Mouse (Mus musculus): ENCODE measurements around the gene Lclat1. TPM values are rescaled to one million over a fixed set of nuclear protein-coding genes. Genes with fewer than 3 reads are reported as not detected.

The Lclat1 gene
- total and polyA plus RNA-seq, 3 experiments: 30.2 to 104 (median 100) TPM

DNA sequence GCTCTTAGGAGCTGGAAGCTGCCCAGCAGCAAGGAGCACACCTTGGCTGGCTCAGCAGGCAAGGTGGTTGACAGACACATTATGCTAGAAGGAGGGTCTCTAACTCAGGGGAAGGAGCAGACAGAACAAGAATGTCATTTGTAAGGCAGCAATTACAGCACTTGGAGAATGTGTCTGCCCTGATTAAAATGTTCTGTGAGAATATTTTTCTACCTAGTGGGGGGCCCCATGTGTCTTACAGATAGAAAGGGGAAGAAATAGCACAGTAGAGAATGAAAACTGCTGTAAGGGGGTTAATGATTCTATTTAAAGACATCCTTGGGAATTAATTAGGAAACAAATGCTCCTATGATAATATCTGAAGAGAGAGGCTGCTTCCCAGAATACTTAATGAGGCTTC, 117.7 kb downstream of the Lclat1 start:
- H3K9ac ChIP-seq (ENCODE audit: low read depth, low read length): peak overlapping the region; percentile 31; the same call in 1 of the 2 replicates

GRCm38 (mm10) chr17:73225996-73226395, 118.2 kb downstream of the Lclat1 start:
- Histone ChIP-seq H3K4me1 (ENCODE audit: control insufficient read depth, insufficient read depth, low read length) (peaks cover 9% of the 10 kb centered on the region), H3K4me3 (no peak overlapping the region), H3K36me3 (ENCODE audit: control insufficient read depth, insufficient read depth, low read length) (peaks cover 15% of the 10 kb centered on the region), H3K27ac (peak overlapping the region; percentile 78), H3K9ac (ENCODE audit: low read depth, low read length) (no peak overlapping the region), H3K27me3 (ENCODE audit: control insufficient read depth, insufficient read depth, low read length) (no peaks in the 10 kb centered on the region), H3K79me2 (replicated peaks; ENCODE audit: control insufficient read depth, insufficient read depth, low read length) (no peaks in the 10 kb centered on the region)
- DNase-seq: peak in 1 of 2 experiments; percentile 71
- intact Hi-C loops (cut with DNase I): loop anchor here (5.0 kb wide), 3 partner anchors 119 to 249 kb away; partner anchors contain the start of gene Lclat1
- peak; percentile 47; the same call in 1 of the 2 replicates for TF ChIP-seq POLR2A (IDR thresholded peaks at IDR 0.05; ENCODE audit: insufficient read depth, low read depth, low read length)
- TF ChIP-seq CTCF (IDR thresholded peaks at IDR 0.05): no peak
- peak; percentile 94 for TF ChIP-seq EP300 (IDR thresholded peaks at IDR 0.05; ENCODE audit: insufficient read depth, low read depth, low read length)
- 24% methylated on average over 5 of the region's 5 CpGs for WGBS

More for the DNA sequence above, 117.7 kb downstream of the Lclat1 start:
- H3K27me3 ChIP-seq (ENCODE audit: control insufficient read depth, insufficient read depth, low read length): no peaks in the 10 kb centered on the region
- H3K79me2 ChIP-seq (replicated peaks; ENCODE audit: control insufficient read depth, insufficient read depth, low read length): no peaks in the 10 kb centered on the region
- TF ChIP-seq POLR2A (IDR thresholded peaks at IDR 0.05; ENCODE audit: insufficient read depth, low read depth, low read length) (no peak), CTCF (IDR thresholded peaks at IDR 0.05) (no peak), EP300 (IDR thresholded peaks at IDR 0.05; ENCODE audit: insufficient read depth, low read depth, low read length) (no peak)
- DNase-seq: no peak
- no peak overlapping the region for H3K4me3 ChIP-seq
- intact Hi-C loops (cut with DNase I): loop anchor here (5.0 kb wide), 3 partner anchors 118 to 248 kb away; partner anchors contain the start of gene Lclat1
- peak overlapping the region; percentile 78 for H3K27ac ChIP-seq
- peaks cover 9% of the 10 kb centered on the region for H3K4me1 ChIP-seq (ENCODE audit: control insufficient read depth, insufficient read depth, low read length)
- peaks cover 19% of the 10 kb centered on the region for H3K36me3 ChIP-seq (ENCODE audit: control insufficient read depth, insufficient read depth, low read length)

DNA sequence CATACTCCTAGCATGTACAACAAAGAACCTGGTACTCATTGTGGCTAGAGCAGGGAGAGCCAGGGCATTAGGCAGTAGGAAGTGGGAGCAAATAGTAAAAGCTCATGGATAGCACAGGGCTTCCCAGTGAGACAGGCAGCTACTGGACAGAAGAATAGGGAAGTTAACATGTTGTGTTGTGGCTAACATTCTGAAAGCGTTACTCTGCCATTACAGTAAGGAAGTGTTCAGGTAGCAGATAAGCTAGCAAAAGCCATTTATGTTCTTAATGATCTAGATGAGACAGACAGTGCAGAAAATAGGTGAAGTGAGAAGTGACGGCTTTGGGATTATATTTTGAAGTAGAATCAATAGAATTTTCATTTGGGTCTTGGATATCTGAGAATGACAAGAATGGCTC, 118.8 kb downstream of the Lclat1 start:
- H3K9ac ChIP-seq (ENCODE audit: low read depth, low read length): no peak overlapping the region
- TF ChIP-seq EP300 (IDR thresholded peaks at IDR 0.05; ENCODE audit: insufficient read depth, low read depth, low read length) (no peak), POLR2A (IDR thresholded peaks at IDR 0.05; ENCODE audit: insufficient read depth, low read depth, low read length) (no peak), CTCF (IDR thresholded peaks at IDR 0.05) (no peak)
- 53% methylated on average over 2 of the region's 2 CpGs for WGBS

GRCm38 (mm10) chr17:73227361-73227760, 119.6 kb downstream of the Lclat1 start:
- Histone ChIP-seq H3K36me3 (ENCODE audit: control insufficient read depth, insufficient read depth, low read length) (peaks cover 12% of the 10 kb centered on the region), H3K9ac (ENCODE audit: low read depth, low read length) (no peak overlapping the region), H3K27ac (no peak overlapping the region), H3K4me3 (no peak overlapping the region), H3K4me1 (ENCODE audit: control insufficient read depth, insufficient read depth, low read length) (peaks cover 6% of the 10 kb centered on the region), H3K79me2 (replicated peaks; ENCODE audit: control insufficient read depth, insufficient read depth, low read length) (no peaks in the 10 kb centered on the region), H3K27me3 (ENCODE audit: control insufficient read depth, insufficient read depth, low read length) (no peaks in the 10 kb centered on the region)
- intact Hi-C loops (cut with DNase I): loop anchor here (5.0 kb wide), 3 partner anchors 120 to 250 kb away; partner anchors contain the start of gene Lclat1
- 78% methylated on average over 3 of the region's 3 CpGs for WGBS
- DNase-seq: no peak
- TF ChIP-seq CTCF (IDR thresholded peaks at IDR 0.05) (no peak), EP300 (IDR thresholded peaks at IDR 0.05; ENCODE audit: insufficient read depth, low read depth, low read length) (no peak), POLR2A (IDR thresholded peaks at IDR 0.05; ENCODE audit: insufficient read depth, low read depth, low read length) (no peak)

More for the DNA sequence above, 118.8 kb downstream of the Lclat1 start:
- Histone ChIP-seq H3K4me3 (no peak overlapping the region), H3K36me3 (ENCODE audit: control insufficient read depth, insufficient read depth, low read length) (peaks cover 13% of the 10 kb centered on the region), H3K27me3 (ENCODE audit: control insufficient read depth, insufficient read depth, low read length) (no peaks in the 10 kb centered on the region), H3K79me2 (replicated peaks; ENCODE audit: control insufficient read depth, insufficient read depth, low read length) (no peaks in the 10 kb centered on the region), H3K27ac (peak overlapping the region; percentile 72), H3K4me1 (ENCODE audit: control insufficient read depth, insufficient read depth, low read length) (peaks cover 6% of the 10 kb centered on the region)
- intact Hi-C loops (cut with DNase I): loop anchor here (5.0 kb wide), 3 partner anchors 119 to 249 kb away; partner anchors contain the start of gene Lclat1
- no peak for DNase-seq

DNA sequence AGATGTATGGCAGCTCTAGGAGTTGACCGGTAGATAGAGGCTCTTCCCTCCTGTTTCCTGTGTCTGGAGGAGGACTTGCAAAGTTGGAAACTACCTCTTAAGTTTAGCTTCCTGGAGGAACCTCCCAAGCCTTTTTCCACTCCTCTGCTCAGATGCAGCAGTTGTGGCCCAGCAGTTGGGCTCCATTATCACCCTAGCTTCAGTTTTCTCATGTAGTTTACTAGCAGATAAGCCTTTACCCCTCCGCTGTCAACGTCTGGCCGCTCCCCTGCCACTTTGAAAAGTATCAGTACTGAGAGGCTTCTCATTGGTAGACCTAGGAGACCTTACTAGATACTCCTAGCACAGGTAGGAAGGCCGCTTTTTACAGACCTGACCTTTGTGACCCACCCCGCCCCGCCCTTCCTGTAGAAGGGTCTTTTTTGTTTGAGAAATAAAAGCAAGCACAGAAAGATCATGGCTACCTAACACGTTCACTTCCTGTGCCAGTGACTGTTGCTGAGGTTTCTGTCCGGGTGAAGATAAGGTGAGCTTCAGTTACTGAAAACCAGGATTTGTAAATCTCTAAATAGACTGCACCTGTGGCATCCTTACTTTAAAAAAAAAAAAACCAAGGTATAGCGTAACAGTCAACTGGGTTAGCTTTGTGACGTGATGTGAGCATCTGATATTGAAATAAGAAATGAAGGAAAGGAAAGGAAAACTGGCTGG, 121.8 kb downstream of the Lclat1 start:
- no peak for TF ChIP-seq POLR2A (IDR thresholded peaks at IDR 0.05; ENCODE audit: insufficient read depth, low read depth, low read length)
- TF ChIP-seq EP300 (IDR thresholded peaks at IDR 0.05; ENCODE audit: insufficient read depth, low read depth, low read length): no peak
- TF ChIP-seq CTCF (IDR thresholded peaks at IDR 0.05): no peak
- H3K4me1 ChIP-seq (ENCODE audit: control insufficient read depth, insufficient read depth, low read length): peaks cover 9% of the 10 kb centered on the region
- H3K27me3 ChIP-seq (ENCODE audit: control insufficient read depth, insufficient read depth, low read length): no peaks in the 10 kb centered on the region
- no peak overlapping the region for H3K9ac ChIP-seq (ENCODE audit: low read depth, low read length)
- H3K27ac ChIP-seq: no peak overlapping the region
- H3K36me3 ChIP-seq (ENCODE audit: control insufficient read depth, insufficient read depth, low read length): peaks cover 9% of the 10 kb centered on the region
- no peaks in the 10 kb centered on the region for H3K79me2 ChIP-seq (replicated peaks; ENCODE audit: control insufficient read depth, insufficient read depth, low read length)
- WGBS: 75% methylated on average over 11 of the region's 11 CpGs
- no peak overlapping the region for H3K4me3 ChIP-seq
- intact Hi-C loops (cut with DNase I): loop anchor here (5.0 kb wide), 3 partner anchors 122 to 252 kb away; partner anchors contain the start of gene Lclat1
- DNase-seq: no peak

Measured in heart, adult 2 months (tissue).